Mouse (Mus musculus): ENCODE measurements around the gene Aimp1.

Gene Aimp1

DNA sequence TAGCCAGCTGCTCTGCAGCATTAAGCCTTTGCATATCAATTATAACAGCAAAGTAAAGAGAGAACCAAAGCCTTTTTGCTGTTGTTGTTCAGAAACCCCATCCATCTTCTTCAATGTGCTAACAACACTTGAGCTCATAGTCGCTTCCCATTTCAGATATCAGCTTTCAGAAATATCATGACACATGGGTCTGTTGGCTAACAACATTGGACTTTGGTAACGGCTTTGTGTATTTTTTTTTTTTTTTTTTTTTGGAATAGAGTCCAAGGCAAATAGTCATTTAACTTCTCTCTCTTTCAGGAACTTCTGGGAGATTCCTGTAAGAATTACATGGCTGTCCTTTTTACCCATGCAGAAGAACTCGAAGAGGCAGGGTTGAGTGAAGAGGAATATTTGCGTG lies 40.1 kb downstream of the Aimp1 start:
- no peak for DNase-seq (ENCODE audit: low read depth, low spot score)
- H3K36me3 ChIP-seq (ENCODE audit: control insufficient read depth, insufficient read depth, low read length, poor library complexity, severe bottlenecking) = no peaks in the 10 kb centered on the region

DNA sequence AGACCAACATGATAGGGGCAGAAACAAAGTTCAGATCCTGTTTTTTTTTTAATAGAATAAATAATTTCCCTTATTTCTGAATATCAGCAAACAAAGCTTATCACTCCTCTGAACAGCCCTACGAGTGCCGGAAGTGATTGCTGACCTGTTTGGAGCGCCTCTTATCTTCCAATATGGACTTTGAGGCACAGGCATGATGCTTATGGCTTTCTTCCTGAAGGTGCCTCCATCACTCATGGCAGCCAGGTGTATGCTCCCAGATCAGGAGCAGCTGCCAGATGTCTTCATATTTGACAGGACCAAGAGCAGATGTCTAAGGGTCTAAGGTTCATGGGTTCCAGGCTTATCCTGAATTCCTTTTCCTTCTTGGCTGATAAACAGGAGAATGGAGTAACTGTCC lies 47.1 kb downstream of the Aimp1 start:
- H3K27me3 ChIP-seq (ENCODE audit: control insufficient read depth, insufficient read depth, low read length, poor library complexity, severe bottlenecking) = no peaks in the 10 kb centered on the region
- H3K36me3 ChIP-seq (ENCODE audit: control insufficient read depth, insufficient read depth, low read length, poor library complexity, severe bottlenecking) = no peaks in the 10 kb centered on the region
- DNase-seq (ENCODE audit: low read depth, low spot score) = no peak

More for the DNA sequence above, 40.1 kb downstream of the Aimp1 start:
- H3K27me3 ChIP-seq (ENCODE audit: control insufficient read depth, insufficient read depth, low read length, poor library complexity, severe bottlenecking) = no peaks in the 10 kb centered on the region

- no peak for DNase-seq (ENCODE audit: low read depth, low spot score)
- no peaks in the 10 kb centered on the region for H3K36me3 ChIP-seq (ENCODE audit: control insufficient read depth, insufficient read depth, low read length, poor library complexity, severe bottlenecking)
- H3K27me3 ChIP-seq (ENCODE audit: control insufficient read depth, insufficient read depth, low read length, poor library complexity, severe bottlenecking) = no peaks in the 10 kb centered on the region
Measured at GRCm38 (mm10) chr3:132633261-132633660, 50.9 kb downstream of the Aimp1 start.

GRCm38 (mm10) chr3:132629601-132630239 lies 54.5 kb downstream of the Aimp1 start, which contains the start of gene Gimd1:
Gene Gimd1, plus strand, starts transcription at chr3:132629820.
- Histone ChIP-seq H3K36me3 (ENCODE audit: control insufficient read depth, insufficient read depth, low read length, poor library complexity, severe bottlenecking) (no peaks in the 10 kb centered on the region), H3K27me3 (ENCODE audit: control insufficient read depth, insufficient read depth, low read length, poor library complexity, severe bottlenecking) (no peaks in the 10 kb centered on the region)
- DNase-seq (ENCODE audit: low read depth, low spot score) = no peak

DNA sequence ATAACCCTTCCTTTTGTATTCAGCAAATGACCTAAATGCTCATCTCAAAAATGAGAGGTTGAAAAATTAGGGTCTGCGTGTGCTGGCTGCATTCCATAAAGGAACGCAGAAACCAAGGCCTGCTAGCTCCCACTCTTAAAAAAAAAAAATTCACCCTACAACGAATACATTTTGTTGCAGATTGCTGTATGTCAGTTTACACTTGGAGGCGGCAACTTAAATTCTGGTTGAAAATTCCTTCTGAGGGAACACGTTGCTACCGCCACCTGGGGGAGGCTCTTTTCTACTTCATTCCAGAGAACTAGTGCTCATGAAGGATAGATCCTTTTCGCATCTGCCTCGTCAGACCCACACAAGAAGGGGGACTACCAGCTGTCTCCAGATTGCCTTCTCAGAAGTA lies 55.4 kb downstream of the Aimp1 start:
- Histone ChIP-seq H3K36me3 (ENCODE audit: control insufficient read depth, insufficient read depth, low read length, poor library complexity, severe bottlenecking) (no peaks in the 10 kb centered on the region), H3K27me3 (ENCODE audit: control insufficient read depth, insufficient read depth, low read length, poor library complexity, severe bottlenecking) (no peaks in the 10 kb centered on the region)
- DNase-seq (ENCODE audit: low read depth, low spot score) = no peak
